Mouse (Mus musculus): ENCODE data around the gene Tulp1.
"Not testable (repeated sequence)": the region's sequence is repeated elsewhere in the genome, so short reads cannot be mapped to it uniquely, and the experiment has no call there.

The Tulp1 gene

GRCm38 (mm10) chr17:28363507-28363906 lies 1.5 kb downstream of the Tulp1 start:
- no peak for DNase-seq

GRCm38 (mm10) chr17:28362653-28363292 lies 2.2 kb downstream of the Tulp1 start:
- DNase-seq, result no peak

GRCm38 (mm10) chr17:28361921-28362652 lies 2.9 kb downstream of the Tulp1 start:
- no peak for DNase-seq

- DNase-seq, result no peak
Observed at GRCm38 (mm10) chr17:28360531-28361277, 4.3 kb downstream of the Tulp1 start.

- DNase-seq, result not testable (repeated sequence)
Observed at GRCm38 (mm10) chr17:28358576-28359261, 6.3 kb downstream of the Tulp1 start.

- DNase-seq, result no peak
Observed at GRCm38 (mm10) chr17:28355871-28356270, 9.2 kb downstream of the Tulp1 start.

- no peak for DNase-seq
Observed at GRCm38 (mm10) chr17:28352018-28352417, 13.0 kb downstream of the Tulp1 start.

- DNase-seq, result no peak
Observed at GRCm38 (mm10) chr17:28351353-28351890, 13.6 kb downstream of the Tulp1 start.

GRCm38 (mm10) chr17:28350466-28351352 lies 14.3 kb downstream of the Tulp1 start, which contains the start of gene Tead3:
Tead3 (minus strand) TSS chr17:28350817.
- DNase-seq, result peak; percentile 73 to 82

- no peak for DNase-seq
Observed at GRCm38 (mm10) chr17:28349901-28350465, 15.0 kb downstream of the Tulp1 start.

GRCm38 (mm10) chr17:28349264-28349880 lies 15.7 kb downstream of the Tulp1 start:
- DNase-seq, result no peak

- DNase-seq, result no peak
Observed at GRCm38 (mm10) chr17:28348211-28348610, 16.8 kb downstream of the Tulp1 start.

GRCm38 (mm10) chr17:28347327-28347726 lies 17.7 kb downstream of the Tulp1 start:
- no peak for DNase-seq

- no peak for DNase-seq
Observed at GRCm38 (mm10) chr17:28345882-28346281, 19.1 kb downstream of the Tulp1 start.

GRCm38 (mm10) chr17:28345271-28345721 lies 19.7 kb downstream of the Tulp1 start:
- peak; percentile 67 to 74 for DNase-seq

- no peak for DNase-seq
Observed at GRCm38 (mm10) chr17:28344670-28345069, 20.4 kb downstream of the Tulp1 start.

- no peak for DNase-seq
Observed at GRCm38 (mm10) chr17:28344050-28344607, 20.9 kb downstream of the Tulp1 start.

- peak; percentile 91 to 93 for DNase-seq
Observed at GRCm38 (mm10) chr17:28341091-28341490, 23.9 kb downstream of the Tulp1 start.

- DNase-seq, result no peak
Observed at GRCm38 (mm10) chr17:28340578-28340977, 24.4 kb downstream of the Tulp1 start.

- DNase-seq, result no peak
Observed at GRCm38 (mm10) chr17:28337547-28337946, 27.5 kb downstream of the Tulp1 start.

Measured in cerebellum, postnatal 10 days (tissue).